Mouse (Mus musculus) brain, embryonic 14.5 days (tissue): ENCODE data around the gene Khdc1b.

Source experiments
- CTCF ChIP-seq: fragments of 200-500 bp; IDR thresholded peaks from 2 replicates; pipeline ENCODE4 v1.5.1; 2012; ENCODE audit warnings: inconsistent platforms, mild to moderate bottlenecking, moderate library complexity, borderline replicate concordance; ENCODE audit not compliant: insufficient read depth, insufficient read length; ENCODE audit errors: extremely low read depth
- POLR2A ChIP-seq: fragments of 200-500 bp; IDR thresholded peaks from 2 replicates; pipeline ENCODE4 v1.6.1; 2012; ENCODE audit warnings: mild to moderate bottlenecking, inconsistent platforms, borderline replicate concordance; ENCODE audit not compliant: poor library complexity, insufficient read depth, insufficient read length, severe bottlenecking; ENCODE audit errors: extremely low read depth

- TF ChIP-seq POLR2A, result no peak
- TF ChIP-seq CTCF, result no peak
Measured at GRCm38 (mm10) chr1:21335836-21336235, 47.5 kb upstream of the Khdc1b start.
